Mouse (Mus musculus) retina, postnatal 1 day (tissue): ENCODE measurements around the gene Rabgap1l.

Experiments
- DNase-seq: peaks from one replicate; pipeline ENCODE4 v3.0.0-alpha.2; 2012

Rabgap1l gene

DNA sequence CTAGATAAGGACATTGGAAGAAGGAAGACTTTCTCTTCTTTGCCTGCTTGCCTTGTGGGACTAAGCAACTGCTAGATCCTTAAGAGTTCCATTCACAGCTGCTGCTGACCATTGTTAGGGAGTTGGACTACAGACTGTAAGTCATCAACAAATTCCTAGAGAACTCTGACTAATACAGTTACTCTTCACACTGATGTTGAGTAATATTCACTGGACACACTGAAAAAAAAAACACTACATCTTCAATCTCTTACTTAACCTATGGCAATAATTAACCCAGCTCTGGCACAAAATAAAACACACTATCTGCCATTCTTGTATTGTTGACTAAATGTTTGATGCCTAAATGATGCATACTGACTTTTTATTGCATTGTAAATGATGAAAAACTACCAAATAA is 565.2 kb downstream of the Rabgap1l start:
- no peak for DNase-seq

DNA sequence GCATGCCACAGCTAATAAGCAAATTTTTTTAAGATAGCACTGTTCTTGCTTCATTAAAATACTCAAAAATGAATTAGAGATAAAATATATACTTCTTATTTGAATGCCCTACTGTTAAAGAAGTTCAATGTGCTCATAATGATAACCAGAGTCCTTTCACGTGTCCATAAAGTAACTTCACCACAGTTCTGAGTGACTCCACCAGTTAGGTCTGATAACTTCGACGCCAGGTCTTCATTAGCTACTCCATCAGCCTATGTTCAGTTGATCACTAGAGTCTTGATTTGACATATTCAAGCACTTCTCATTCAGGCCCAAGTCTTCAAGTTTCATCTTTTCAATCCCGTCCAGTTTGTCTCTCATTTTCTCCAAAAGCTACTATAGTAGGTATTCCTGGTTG is 565.8 kb downstream of the Rabgap1l start:
- DNase-seq: no peak

DNA sequence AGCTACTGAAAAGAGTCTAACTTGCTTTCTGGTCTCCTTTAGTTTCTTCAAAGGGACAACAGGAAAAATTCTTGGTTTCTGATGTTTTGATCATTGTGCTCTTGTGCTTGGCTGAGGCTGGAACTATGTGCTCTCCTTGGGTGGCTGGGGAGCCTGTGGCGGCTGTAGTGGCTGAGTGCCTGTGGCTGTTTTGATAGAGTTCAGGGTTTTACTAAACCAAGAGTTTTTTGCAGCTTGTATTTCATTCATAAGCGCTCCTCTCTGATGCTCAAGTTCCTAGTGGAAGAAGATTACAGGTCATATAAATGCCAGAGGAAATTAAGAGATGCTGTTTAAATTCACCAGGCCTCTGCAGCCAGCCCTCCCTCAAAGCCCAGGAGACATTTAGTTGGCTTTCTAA is 568.9 kb downstream of the Rabgap1l start:
- no peak for DNase-seq

DNA sequence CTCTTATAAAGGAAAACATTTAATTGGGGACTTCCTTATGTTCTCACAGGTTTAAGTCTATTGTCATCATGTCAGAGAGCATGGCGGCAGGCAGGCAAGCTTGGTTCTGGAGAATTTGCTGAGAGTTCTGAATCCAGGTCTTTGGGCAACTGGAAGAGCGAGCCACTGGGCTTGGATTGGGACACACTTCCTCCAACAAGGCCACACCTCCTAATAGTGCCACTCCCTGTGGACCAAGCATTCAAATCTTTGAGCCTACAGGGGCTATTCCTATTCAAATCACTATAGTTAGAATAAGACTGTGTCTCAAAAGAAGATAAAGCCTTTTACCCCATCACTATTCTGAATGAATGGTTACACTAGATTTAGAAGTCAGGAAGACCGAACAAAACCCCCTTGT is 575.1 kb downstream of the Rabgap1l start:
- no peak for DNase-seq

DNA sequence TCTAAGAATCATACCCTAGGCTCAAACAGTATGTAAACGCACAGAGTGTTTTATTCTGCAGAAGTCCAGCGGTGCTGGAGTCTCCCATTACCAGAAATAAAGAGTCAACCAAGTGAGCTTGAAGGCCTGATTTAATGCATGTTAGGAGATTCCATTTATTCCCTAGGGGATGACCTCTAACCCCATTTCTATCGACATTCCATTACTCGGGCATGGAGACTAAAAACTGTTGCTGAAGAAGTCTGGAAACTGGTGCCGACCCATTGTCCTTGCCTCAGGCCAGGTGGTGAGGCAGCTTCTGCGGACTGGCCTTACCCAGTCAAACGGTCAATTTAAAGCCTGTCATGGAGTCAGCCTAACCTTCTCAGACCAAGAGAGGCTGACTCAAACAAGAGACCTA is 578.8 kb downstream of the Rabgap1l start:
- DNase-seq: peak; percentile 7

DNA sequence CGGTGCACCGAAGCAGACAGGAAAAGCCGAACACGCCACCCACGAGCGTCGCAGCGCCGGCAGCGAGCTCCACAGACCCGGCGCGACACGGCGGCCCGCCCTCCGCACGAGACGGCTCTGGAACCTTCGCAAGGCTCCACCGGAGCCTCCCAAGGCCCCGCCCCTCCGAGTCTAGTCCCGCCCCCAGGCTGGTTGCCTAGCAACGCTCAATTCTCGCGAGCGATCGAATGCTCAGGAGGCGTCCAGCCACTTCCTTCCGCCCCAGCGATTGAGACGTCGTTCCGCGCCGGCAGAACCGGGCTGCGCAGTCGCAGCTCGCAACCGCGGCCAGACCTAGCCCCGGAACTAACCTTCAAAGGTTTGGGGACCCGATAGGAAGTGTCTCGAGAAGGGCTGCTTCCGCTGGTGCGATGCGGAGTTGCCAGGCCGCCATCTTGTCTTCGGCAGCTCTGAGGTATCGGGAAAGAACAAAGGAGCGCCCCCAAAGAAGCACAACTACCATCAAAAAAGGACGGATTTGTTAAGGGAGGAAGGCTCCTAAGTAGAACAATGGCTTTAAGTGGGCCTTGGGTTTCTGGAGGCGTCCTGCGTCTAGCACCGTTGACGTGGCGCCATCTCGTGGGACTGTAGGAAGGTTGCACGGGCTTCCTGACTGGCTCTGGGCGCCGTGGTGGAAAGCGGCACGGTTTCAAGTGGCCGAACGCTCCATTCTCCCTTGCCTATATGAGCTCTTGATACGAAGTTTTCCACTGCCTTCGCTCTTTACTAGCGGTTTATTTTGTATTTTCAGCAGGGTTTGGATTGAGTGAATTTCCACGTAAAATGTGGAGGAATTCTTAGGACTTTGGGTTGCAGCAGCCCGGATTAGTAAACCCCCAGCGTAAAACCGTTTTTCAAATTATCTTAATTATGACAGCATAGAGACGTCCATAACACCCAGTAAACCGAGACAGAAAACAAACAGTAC is 580.0 kb downstream of the Rabgap1l start, which contains the start of gene Cacybp:
TSS of gene Cacybp (minus strand) at position 173 of the 967 bp plus-strand sequence.
- peak; percentile 99 for DNase-seq

DNA sequence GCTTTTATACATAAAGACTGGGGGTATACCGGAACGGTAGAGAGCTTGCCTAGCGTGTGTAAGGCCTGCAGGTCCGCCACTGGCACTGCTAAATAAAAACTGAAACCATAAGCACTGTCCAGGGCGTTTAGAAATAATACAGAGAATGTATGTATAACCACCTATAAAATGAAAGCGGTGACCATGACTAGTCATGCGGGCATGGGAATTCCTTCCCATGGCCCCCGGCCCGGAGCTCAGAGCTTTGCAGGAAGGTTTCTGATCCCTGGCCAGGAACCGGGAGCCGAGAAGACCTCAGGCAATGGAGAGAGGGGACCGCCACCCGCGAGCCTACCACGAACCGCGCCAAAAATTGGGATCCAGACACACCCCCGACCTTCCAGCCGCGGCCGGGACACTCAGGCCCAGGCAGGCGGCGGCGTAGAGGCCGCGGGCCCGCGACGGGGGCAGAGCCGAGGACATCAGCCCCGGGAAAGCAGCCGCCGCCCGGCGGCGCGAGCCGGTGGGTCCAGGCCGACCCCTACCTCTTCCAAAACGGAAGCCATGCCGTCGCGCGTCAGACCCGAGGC is 580.8 kb downstream of the Rabgap1l start:
- no peak for DNase-seq

DNA sequence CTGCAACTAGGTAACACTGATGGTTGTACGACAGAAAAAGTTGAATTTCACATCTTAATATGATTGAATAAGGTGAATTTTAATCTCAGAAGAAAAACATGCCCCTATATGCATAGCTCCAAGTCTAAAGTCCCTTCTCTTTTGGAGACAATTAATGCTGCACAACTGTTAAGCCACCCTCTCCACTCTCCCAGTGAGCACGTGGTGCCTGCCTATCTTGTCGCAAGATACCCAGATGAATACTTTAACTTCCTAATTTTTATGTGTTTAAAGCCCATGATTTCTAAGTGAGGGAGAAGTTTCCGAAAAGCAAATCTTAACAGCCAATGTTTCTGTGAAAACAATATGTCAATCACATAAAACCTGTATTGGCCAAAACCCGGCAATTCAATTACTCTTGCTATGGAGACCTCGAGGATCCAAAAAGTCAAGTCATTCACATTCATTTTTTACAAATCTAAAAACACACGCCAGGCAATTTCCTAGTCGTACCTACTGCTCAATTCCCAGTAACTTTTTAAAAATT is 581.4 kb downstream of the Rabgap1l start:
- peak; percentile 8 for DNase-seq

DNA sequence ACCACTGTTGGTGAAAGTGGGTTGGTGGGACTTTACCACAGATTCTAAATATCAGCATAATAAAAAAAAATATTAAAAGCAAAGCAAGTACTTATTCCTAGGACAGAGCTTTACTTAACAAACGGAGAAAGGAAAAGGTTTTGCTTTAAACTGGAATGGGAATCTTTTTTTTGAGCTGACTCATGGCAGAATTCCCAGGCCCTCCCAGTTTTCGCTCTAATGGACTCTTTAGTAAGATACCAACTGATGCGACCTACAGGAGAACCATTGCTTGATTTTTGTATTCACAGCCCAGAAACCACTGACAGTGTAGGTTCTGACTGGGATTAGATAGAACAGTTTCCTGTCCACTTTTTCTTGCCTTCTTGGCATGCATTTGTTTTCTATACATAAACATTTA is 582.4 kb downstream of the Rabgap1l start:
- DNase-seq: no peak

DNA sequence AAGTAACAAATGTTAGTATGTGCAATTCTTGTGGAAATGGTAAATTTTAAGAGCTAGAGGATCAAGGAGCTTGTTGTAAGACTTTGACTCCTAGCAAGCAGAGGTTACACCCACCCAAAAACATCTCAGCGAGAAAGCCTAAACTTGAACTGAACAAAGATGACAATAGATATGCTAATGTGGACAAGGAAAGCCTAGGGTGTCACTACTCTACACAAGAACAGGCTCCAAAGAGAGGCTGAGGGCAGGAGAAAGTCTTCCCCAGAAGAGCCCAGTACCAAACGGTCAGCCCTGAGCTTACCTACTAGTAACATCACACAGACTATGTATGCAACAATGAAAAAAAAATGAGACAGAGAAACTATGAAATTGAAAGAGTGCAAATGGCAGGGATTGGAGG is 583.2 kb downstream of the Rabgap1l start:
- DNase-seq: no peak

DNA sequence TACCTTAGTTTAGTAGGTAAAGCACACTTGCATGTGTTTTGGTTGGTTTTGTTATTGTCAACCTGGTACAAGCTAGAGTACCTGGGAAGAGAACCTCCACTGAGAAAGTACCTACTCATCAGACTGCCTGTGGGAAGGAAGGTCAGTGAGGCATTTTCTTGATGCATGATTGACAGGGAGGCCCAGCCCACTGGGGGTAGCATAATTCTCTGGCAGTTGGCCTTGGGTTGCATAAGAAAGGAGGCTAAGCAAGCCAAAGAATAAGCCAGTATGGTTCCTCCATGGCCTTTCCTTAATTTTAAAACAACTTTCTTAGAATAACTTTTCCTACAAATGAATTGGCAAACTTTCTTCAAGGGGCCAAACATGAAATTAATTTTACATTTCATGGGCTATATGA is 587.5 kb downstream of the Rabgap1l start:
- DNase-seq: no peak

DNA sequence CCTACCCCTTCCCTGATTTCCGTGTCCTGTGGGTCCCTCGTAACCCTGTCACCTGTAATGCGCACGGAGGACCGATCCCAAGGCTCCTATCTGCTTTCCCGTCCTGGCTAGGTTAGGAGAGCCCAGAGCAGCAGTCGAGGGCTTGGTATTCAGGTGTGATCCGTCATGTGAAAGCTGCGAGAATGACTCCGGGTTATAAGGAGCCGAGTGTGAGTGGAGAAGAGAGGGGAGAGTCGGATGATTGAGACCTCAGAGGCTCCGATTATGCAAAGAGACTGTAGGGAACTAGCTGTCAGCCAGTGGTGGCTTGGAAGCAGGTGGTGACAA is 597.7 kb downstream of the Rabgap1l start:
- DNase-seq: no peak

DNA sequence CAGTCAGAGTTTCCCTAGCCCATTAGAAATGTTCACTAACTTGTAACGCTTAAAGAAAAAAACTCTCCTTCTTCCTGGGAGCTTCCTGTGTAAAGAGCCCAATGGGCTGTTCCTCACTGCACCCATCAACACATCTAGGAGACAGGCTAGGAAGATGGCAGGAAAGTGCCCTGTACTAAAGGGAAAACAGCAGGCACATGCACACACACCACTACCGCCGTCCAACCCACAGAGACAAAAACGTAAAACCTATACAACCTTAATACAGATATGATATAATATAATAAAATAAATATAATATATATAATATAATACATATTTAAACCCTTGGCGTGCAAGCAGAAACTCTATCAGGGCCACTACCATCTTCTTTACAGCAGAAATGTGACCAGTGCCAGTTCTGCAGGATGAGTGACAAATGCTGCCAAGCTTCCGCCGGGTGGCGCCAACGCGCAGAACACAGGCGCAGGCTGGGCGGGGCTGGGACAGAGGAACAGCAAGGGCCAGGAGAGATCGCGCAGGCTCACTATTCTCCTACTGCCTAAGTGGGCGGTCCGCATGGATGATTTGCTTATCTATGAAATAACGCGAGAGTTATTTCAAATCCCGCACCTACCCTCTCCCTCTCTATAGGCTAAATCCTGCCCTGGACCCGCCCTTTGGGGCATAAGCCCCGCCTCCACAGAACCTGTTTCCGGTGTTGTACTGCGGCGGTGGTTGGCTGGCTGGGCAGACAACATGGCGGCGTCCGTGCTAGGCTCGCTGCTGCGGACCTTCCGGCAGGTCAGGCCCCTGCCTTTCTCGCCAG is 598.3 kb downstream of the Rabgap1l start, which contains the start of gene Mrps14:
TSS of gene Mrps14 (plus strand) at position 687 of the 808 bp plus-strand sequence.
- DNase-seq: peak; percentile 100

DNA sequence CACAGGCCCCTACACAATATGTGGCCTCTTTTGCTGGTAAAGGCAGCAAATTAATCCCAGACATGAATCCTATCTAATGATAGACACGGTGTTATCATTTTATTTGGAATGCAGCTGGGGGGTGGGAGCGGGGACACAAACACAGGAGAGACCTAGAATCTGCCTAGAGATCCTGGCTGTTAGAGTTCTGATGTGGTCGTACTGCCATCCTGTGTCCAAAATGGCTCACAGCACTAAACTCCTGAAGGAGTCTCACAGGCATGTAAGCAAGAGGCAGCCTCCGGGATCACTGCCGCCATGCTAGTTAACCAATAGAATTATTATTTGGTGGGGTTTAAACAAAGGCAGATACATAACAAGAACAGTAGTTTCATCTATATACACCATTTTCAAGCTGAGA is 608.5 kb downstream of the Rabgap1l start:
- peak; percentile 72 for DNase-seq

DNA sequence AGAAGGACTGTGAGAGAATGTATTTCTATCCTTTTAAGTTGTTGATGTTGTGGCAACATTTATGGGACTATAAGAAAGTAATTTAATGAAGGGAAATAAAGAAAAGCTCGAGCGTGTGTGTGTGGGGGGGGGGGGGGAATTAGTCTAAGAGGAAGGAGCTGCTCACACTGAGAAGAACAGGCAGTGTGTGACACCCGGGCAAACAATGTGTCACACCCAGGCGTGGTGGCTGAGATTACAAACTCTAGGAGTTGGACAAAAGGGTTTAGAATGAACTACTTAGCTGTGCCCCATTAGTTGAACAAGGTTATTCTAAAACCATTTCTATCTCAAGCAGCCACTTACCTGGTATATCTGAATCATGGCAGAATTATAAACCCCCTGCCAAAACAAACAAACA is 611.8 kb downstream of the Rabgap1l start:
- no peak for DNase-seq

DNA sequence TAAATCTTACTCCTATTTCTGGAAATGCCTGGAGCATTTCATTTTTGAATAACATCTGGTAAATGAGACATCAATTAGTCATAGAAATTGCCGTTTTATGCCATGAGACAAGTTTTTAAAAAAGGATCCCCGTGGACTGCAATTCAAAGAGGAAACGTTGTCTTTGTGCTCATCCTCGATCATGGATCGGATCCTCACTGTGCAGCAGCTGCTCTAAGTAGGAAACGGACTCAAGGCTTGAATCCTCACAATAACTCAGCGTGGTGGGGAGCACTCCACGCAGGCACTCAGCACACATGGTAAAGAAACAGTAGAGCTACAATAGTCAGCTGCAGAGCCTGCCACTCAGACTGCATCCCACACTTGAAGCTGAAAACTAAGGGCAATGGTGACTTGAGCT is 616.1 kb downstream of the Rabgap1l start:
- no peak for DNase-seq
